Mouse (Mus musculus) thymus, postnatal 36 days (tissue): ENCODE measurements around the gene Gm21788.
"Not testable (repeated sequence)": the region's sequence is repeated elsewhere in the genome, so short reads cannot be mapped to it uniquely, and the experiment has no call there.

Experiments
- DNase-seq, 2 experiments: peaks; one replicate each; pipeline ENCODE4 v3.0.0; 2022; ENCODE audit warnings: mixed read lengths in 2 of 2

Gene Gm21788

DNA sequence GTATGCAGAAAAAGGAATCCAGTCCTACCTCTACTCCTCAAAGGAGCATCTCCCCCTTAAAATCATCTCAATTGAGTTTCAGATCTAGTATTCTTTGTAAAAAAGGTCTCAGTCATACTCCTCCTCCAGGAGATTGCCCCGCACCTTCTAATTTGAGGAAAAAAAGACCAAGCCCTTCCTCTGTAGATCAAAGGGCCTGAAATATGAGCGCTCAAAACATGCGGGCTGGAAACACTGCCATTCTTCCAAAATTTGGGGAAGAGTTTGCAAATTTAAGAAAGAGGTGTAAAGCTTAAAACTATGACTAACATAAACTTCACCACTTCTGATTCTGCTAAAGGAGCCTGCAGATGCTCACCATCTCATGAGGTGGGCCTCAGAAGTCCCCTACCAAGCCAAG, at the start of gene Gm21788:
Gene Gm21788 (plus strand): TSS at position 301 of the 400 bp plus-strand sequence.
- not testable (repeated sequence) for DNase-seq
